ENCODE assay signal across 8 mouse cellular contexts in the genomic region with DNA sequence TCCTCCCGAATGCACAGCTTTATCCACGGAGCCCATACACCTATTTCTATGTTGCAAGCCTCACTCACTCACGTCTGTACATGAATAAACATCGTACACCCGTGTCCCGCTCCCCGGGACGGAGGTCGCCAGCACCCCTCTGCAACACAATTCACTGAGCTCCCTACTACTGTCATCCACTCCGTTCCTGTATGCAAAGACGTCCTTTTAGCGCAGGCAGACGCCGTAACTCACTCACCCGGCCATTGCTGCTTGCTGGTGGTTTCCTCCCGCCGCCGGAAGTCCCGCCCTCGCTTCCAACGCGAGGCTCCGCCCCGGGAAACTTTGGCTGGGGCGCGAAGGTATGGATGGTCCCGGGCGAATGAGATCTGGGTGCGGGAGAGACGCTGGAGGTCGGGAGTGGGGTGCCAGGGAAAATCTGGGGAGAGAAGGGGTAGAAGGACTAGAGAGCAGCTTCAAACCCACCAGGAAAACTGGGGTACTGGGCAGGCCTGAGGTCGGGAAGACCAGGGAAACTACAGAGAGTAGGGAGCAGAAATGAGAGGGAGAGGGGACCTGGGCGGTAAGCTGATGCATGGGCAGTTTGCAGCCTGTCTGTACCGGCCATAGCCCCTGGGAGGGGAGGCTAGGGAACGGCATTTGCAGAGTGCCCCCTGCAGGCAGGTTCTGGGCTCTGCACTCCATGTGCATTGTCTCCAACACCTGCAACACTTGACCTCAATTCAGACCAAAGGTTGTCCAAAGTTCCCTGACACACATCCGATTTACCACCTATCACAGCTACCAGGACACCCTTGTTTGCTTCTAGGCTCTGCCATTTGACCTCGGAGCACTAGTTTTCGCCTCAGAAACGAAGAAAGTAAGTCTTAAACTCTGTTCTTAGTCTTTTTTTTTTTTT. TPM values are rescaled to one million over a fixed set of nuclear protein-coding genes. Genes with fewer than 3 reads are reported as not detected.
DNase-seq lines count a peak whose midpoint lies in the region; ATAC-seq and TF ChIP-seq lines count a peak whose summit lies in the region.

A gene (minus strand): TSS at position 284 of the 898 bp plus-strand sequence.

- H3K36me3 ChIP-seq in erythroblast, embryonic 14.5 days (ENCODE audit: control insufficient read depth) = peaks cover 47% of the 10 kb centered on the region
- H3K36me3 ChIP-seq in heart, embryonic 12.5 days = peaks cover 33% of the 10 kb centered on the region
- H3K36me3 ChIP-seq in kidney, embryonic 16.5 days (ENCODE audit: insufficient read depth, low read length) = peaks cover 23% of the 10 kb centered on the region
- H3K36me3 ChIP-seq in liver, adult 2 months (ENCODE audit: control insufficient read depth, insufficient read depth, low read length) = no peaks in the 10 kb centered on the region

- ATAC-seq in heart, embryonic 12.5 days (ENCODE audit: insufficient number of reproducible peaks, low FRiP score) = peak; percentile 83
- ATAC-seq in kidney, embryonic 16.5 days (ENCODE audit: low FRiP score, low TSS enrichment) = peak; percentile 88
- ATAC-seq in monocyte, adult 5-6 weeks (replicated peaks; ENCODE audit: insufficient number of reproducible peaks, low FRiP score, low TSS enrichment, poor library complexity, severe bottlenecking) = peak; percentile 81

- peaks cover 30% of the 10 kb centered on the region for H3K4me1 ChIP-seq in erythroblast, embryonic 14.5 days (ENCODE audit: control insufficient read depth)
- H3K4me1 ChIP-seq in heart, embryonic 12.5 days (replicated peaks) = peaks cover 15% of the 10 kb centered on the region
- peaks cover 19% of the 10 kb centered on the region for H3K4me1 ChIP-seq in kidney, embryonic 16.5 days (ENCODE audit: insufficient read depth, low read length)
- H3K4me1 ChIP-seq in liver, adult 2 months (ENCODE audit: control insufficient read depth, insufficient read depth, low read length) = peaks cover 6% of the 10 kb centered on the region

- TF ChIP-seq CTCF in brain, embryonic 14.5 days (IDR thresholded peaks at IDR 0.05; ENCODE audit: borderline replicate concordance, extremely low read depth, insufficient read depth, insufficient read length) = peak; percentile 90
- TF ChIP-seq CTCF in liver, adult 2 months (IDR thresholded peaks at IDR 0.05; ENCODE audit: low read depth, low read length) = peak; percentile 97

- H3K79me2 ChIP-seq in liver, adult 2 months (ENCODE audit: control insufficient read depth, insufficient read depth, low read length) = no peaks in the 10 kb centered on the region

- 2% methylated on average over 39 of the region's 39 CpGs for WGBS in heart, embryonic 12.5 days
- WGBS in kidney, embryonic 16.5 days = 1% methylated on average over 39 of the region's 39 CpGs
- WGBS in liver, adult 2 months = under 1% methylated on average over 39 of the region's 39 CpGs

- peak within 1 kb of the TSS; percentile 89 for H3K27ac ChIP-seq in heart, embryonic 12.5 days (ENCODE audit: poor library complexity, severe bottlenecking)
- peak within 1 kb of the TSS; percentile 96 for H3K27ac ChIP-seq in kidney, embryonic 16.5 days (ENCODE audit: low read length)
- H3K27ac ChIP-seq in liver, adult 2 months (replicated peaks; ENCODE audit: insufficient read depth, low read depth, low read length) = peak within 1 kb of the TSS; percentile 75

- TF ChIP-seq POLR2A in brain, embryonic 14.5 days (IDR thresholded peaks at IDR 0.05; ENCODE audit: borderline replicate concordance, extremely low read depth, insufficient read depth, insufficient read length, poor library complexity, severe bottlenecking) = peak; percentile 57; the same call in 1 of the 2 replicates
- peak; percentile 52; the same call in 1 of the 2 replicates for TF ChIP-seq POLR2A in liver, adult 2 months (IDR thresholded peaks at IDR 0.05; ENCODE audit: extremely low read depth, insufficient read depth, low read length)

- peak within 1 kb of the TSS; percentile 86 for H3K9ac ChIP-seq in heart, embryonic 12.5 days
- H3K9ac ChIP-seq in kidney, embryonic 16.5 days (replicated peaks; ENCODE audit: low read length) = peak within 1 kb of the TSS; percentile 94
- peak within 1 kb of the TSS; percentile 83 for H3K9ac ChIP-seq in liver, adult 2 months (ENCODE audit: low read depth, low read length)

- peak within 1 kb of the TSS; percentile 87 for H3K4me3 ChIP-seq in erythroblast, embryonic 14.5 days (replicated peaks)
- peak within 1 kb of the TSS; percentile 79 for H3K4me3 ChIP-seq in heart, embryonic 12.5 days
- peak within 1 kb of the TSS; percentile 81 for H3K4me3 ChIP-seq in kidney, embryonic 16.5 days (ENCODE audit: low read length)
- H3K4me3 ChIP-seq in liver, adult 2 months (ENCODE audit: insufficient read depth, low read depth, low read length) = peak within 1 kb of the TSS; percentile 82

- no peaks in the 10 kb centered on the region for H3K27me3 ChIP-seq in erythroblast, embryonic 14.5 days (ENCODE audit: control insufficient read depth)
- no peaks in the 10 kb centered on the region for H3K27me3 ChIP-seq in heart, embryonic 12.5 days (replicated peaks)
- no peaks in the 10 kb centered on the region for H3K27me3 ChIP-seq in kidney, embryonic 16.5 days (ENCODE audit: insufficient read depth, low read length)
- H3K27me3 ChIP-seq in liver, adult 2 months (ENCODE audit: control insufficient read depth, insufficient read depth, low read length) = no peaks in the 10 kb centered on the region

- H3K4me2 ChIP-seq in heart, embryonic 12.5 days = peak within 1 kb of the TSS; percentile 93
- H3K4me2 ChIP-seq in kidney, embryonic 16.5 days (replicated peaks; ENCODE audit: low read depth, low read length) = peak within 1 kb of the TSS; percentile 83

- peak; percentile 87 for DNase-seq in CD4-positive helper T cell, adult 2 months (ENCODE audit: low read depth, low spot score)
- DNase-seq in brain, embryonic 14.5 days (ENCODE audit: low read depth) = peak; percentile 85
- DNase-seq in liver, adult 2 months (ENCODE audit: extremely low read depth, low read depth, low spot score) = peak; percentile 78
- DNase-seq in spleen, postnatal 36 days (ENCODE audit: low spot score in 2 of 2) = peak; percentile 78 to 82

- H3K9me3 ChIP-seq in erythroblast, embryonic 14.5 days (ENCODE audit: control insufficient read depth, low read length) = no peaks in the 10 kb centered on the region
- no peaks in the 10 kb centered on the region for H3K9me3 ChIP-seq in heart, embryonic 12.5 days (replicated peaks)
- no peaks in the 10 kb centered on the region for H3K9me3 ChIP-seq in kidney, embryonic 16.5 days (ENCODE audit: low read length)

RNA-seq across cellular contexts. Expression of the gene that starts here (rescaled TPM):
- polyA plus RNA-seq in brain, embryonic 14.5 days (2012; rRNA removed) = 14.4 and 15.4 TPM in 2 replicates
- polyA plus RNA-seq in erythroblast, embryonic 14.5 days (2012) = 0.71 and 0.72 TPM in 2 replicates
- 12.8 and 15.2 TPM in 2 replicates for polyA plus RNA-seq in heart, embryonic 12.5 days (2016; fragmentation: Nextera tagmentation; extraction: Ambion mirVana)
- polyA plus RNA-seq in kidney, embryonic 16.5 days (2015; fragmentation: Nextera tagmentation; extraction: Ambion mirVana) = 22.0 and 23.9 TPM in 2 replicates
- 6.8 and 8.0 TPM in 2 replicates for total RNA-seq in liver, adult 2 months (2014; rRNA removed)
- polyA plus RNA-seq in liver, adult 2 months (2012; rRNA removed) = 8.4 and 8.9 TPM in 2 replicates
- total RNA-seq in monocyte, adult 5-6 weeks (2017) = 0.57 to 3.1 TPM (median 1.9 TPM) in 3 replicates

Comparison
In these comparisons a context has a peak if more than half of its experiments do, and no peak if none do; other contexts are left out.
1. Peak in every context shown above with its lines: DNase-seq, ATAC-seq, H3K4me3 ChIP-seq and H3K27ac ChIP-seq.